22 mouse cellular contexts compared by ENCODE assay signal in the genomic region with DNA sequence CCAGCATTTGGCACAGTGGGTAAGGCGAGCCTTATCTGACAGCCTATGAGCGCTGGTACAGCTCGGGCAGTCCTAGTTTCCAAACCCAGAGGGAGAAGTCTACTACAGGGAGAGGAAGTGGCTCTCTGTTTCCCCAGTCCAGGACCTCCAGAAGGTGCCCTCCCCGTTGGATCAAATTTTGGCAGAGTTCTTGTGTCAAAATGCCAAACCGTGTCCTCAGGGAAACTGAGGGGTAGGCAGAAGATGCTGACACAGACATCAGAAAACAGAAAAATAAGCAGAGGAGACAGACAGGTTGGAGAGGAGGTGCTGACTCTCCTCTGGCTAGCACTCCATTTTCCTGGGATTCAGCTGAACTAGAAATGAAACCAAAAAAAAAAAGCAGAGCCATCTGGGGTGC. TPM values are rescaled to one million over a fixed set of nuclear protein-coding genes. Genes with fewer than 3 reads are reported as not detected.
DNase-seq lines count a peak whose midpoint lies in the region; ATAC-seq lines count a peak whose summit lies in the region.
"Had no signal": no experiment of that assay in that cellular context is flagged by ENCODE, and none has a peak within 500 bp of the region (broad histone marks: within the 10 kb centered on the region; RNA-seq: fewer than 3 reads in every experiment).

No protein-coding gene starts in this region.

- peak; percentile 91 for DNase-seq in brain, adult 2 months (ENCODE audit: low read depth, low spot score)
- DNase-seq in cerebellum, adult 11-12 months: peak; percentile 87
- peak; percentile 89 for DNase-seq in cerebellum, adult 9-11 months
- no peak for DNase-seq in urinary bladder, postnatal 10 days (ENCODE audit: low spot score)
- DNase-seq in ovary, adult 18-20 months (ENCODE audit: low spot score): no peak
- no peak for DNase-seq in urinary bladder, adult 18-20 months (ENCODE audit: low spot score in 2 of 2)
- DNase-seq: adrenal gland, postnatal 14 days; gastrocnemius, postnatal 25 days; heart, adult 18-20 months; heart, postnatal 4 days; kidney, adult 9 months; kidney, postnatal 14 days; layer of hippocampus, adult 9-11 months; liver, postnatal 0 days; lung, postnatal 4 days; midbrain, embryonic 14.5 days; right cerebral cortex, postnatal 4 days; thymus, postnatal 4 days had no signal

- ATAC-seq in common myeloid progenitor, adult 5-6 weeks (replicated peaks; ENCODE audit: low read depth, poor library complexity, severe bottlenecking): 0 out of 2 replicates have a peak, but pooled peaks have one; percentile 31
- ATAC-seq: CD4-positive, CD25-positive, alpha-beta regulatory T cell, adult 4 months; forebrain, embryonic 14.5 days; intestine, embryonic 16.5 days; liver, postnatal 0 days had no signal

RNA-seq across cellular contexts. Expression of gene Dync1li1, which starts 8.6 kb away (rescaled TPM):
- 35.9 and 44.7 TPM in 2 replicates for total RNA-seq in common myeloid progenitor, adult 5-6 weeks (2017)

RNA-seq across cellular contexts. Expression of gene Cnot10, which starts 40.0 kb away (rescaled TPM):
- 43.4 and 57.1 TPM in 2 replicates for total RNA-seq in common myeloid progenitor, adult 5-6 weeks (2017)

RNA-seq across cellular contexts. Expression of gene Cmtm6, which starts 51.0 kb away (rescaled TPM):
- 44.6 and 48.3 TPM in 2 replicates for total RNA-seq in common myeloid progenitor, adult 5-6 weeks (2017)

Comparison
In these comparisons a context has a peak if more than half of its experiments do, and no peak if none do; other contexts are left out.
1. DNase-seq: peak in brain, adult 2 months (single experiment), cerebellum, adult 11-12 months (single experiment) and cerebellum, adult 9-11 months (single experiment); none in urinary bladder, postnatal 10 days (single experiment), ovary, adult 18-20 months (single experiment) and urinary bladder, adult 18-20 months (0 of 2).